Mouse (Mus musculus) stomach, postnatal 0 days (tissue): ENCODE measurements at regions not wholly inside any gene's neighbourhood (a gene's known extent, or its start where the extent isn't known, plus 50 kb on each side); places are given as distances from the start of the nearest gene placed in this dataset.

ENCODE experiments used
- CTCF ChIP-seq: IDR thresholded peaks from 2 replicates; pipeline ENCODE4 v1.5.1; 2016; ENCODE audit warnings: antibody characterized with exemption, low read depth, mild to moderate bottlenecking, moderate library complexity
- EP300 ChIP-seq: optimal IDR thresholded peaks from 2 replicates; pipeline ENCODE3; 2016; ENCODE audit warnings: antibody characterized with exemption

DNA sequence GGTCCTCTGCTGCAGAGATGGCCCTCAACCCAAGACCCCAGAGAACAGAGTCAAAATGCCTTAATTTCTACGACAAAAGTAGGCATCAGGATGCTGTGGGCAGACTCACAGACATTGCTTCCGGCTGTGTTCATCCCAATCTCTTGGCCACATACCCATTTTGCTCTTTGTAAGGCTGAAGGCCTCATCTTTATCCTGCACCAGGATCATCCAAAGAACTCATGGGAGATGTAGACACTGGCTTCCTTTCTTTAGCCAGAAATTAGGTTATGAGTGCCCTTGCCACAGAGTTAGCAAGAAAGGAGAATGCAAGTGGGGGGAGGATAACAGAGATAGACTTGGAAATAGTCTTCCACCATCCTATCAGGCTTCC is 87.8 kb downstream of the Cxcl12 start:
- TF ChIP-seq CTCF (no peak), EP300 (no peak)
